In the genomic region with DNA sequence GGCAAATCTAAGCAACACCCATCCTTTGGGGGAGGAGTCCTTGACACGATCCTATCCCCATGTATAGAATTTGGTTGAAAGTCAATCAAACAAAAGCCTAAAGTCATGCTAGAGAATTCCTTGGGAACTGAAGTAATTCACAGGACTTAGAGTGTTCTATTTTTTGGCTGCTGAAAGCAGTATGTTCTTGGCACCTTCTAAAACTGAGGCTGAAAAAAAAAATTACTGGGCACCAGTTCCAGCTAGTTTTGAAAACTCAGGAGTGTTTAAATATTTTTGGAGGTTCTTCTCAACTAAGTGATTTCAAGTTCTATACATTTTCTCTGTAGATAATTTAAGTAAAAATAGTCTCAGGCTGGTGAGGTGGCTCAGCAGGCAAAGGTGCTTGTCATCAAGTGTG, we compare ENCODE assay signal across 25 mouse cellular contexts.
DNase-seq lines count a peak whose midpoint lies in the region; ATAC-seq lines count a peak whose summit lies in the region.
"Had no signal": no experiment of that assay in that cellular context is flagged by ENCODE, and none has a peak within 500 bp of the region (broad histone marks: within the 10 kb centered on the region; RNA-seq: fewer than 3 reads in every experiment).

No protein-coding gene starts in this region.

- H3K4me1 ChIP-seq in limb, embryonic 15.5 days: peaks cover 6% of the 10 kb centered on the region; the same call in 1 of the 2 replicates
- no peaks in the 10 kb centered on the region for H3K4me1 ChIP-seq in limb, embryonic 10.5 days

- H3K4me2 ChIP-seq in limb, embryonic 15.5 days: no peak overlapping the region
- H3K4me2 ChIP-seq: embryonic facial prominence, embryonic 12.5 days; forebrain, embryonic 13.5 days; forebrain, embryonic 15.5 days had no signal

- no peak overlapping the region for H3K9ac ChIP-seq in limb, embryonic 15.5 days
- H3K9ac ChIP-seq: embryonic facial prominence, embryonic 12.5 days; forebrain, embryonic 13.5 days; forebrain, embryonic 15.5 days had no signal

- DNase-seq in frontal cortex, postnatal 25 days (ENCODE audit: low spot score in 2 of 2): no peak
- no peak for DNase-seq in limb, embryonic 10.5 days (ENCODE audit: low spot score)
- peak; percentile 71 for DNase-seq in adipocyte (ENCODE audit: low spot score)
- peak; percentile 76 for DNase-seq in telencephalon, adult 2 months (ENCODE audit: low read depth, low spot score)
- DNase-seq in thymus, postnatal 14 days: no peak
- DNase-seq: adrenal gland, adult 2 months; adrenal gland, postnatal 10 days; adrenal gland, postnatal 25 days; B cell, adult 2 months; cerebellum, adult 11-12 months; cerebellum, adult 2 months; cerebellum, adult 9-10 months; cerebellum, postnatal 10 days; cerebellum, postnatal 25 days had no signal

- peak; percentile 79 for ATAC-seq in frontal cortex, adult (ENCODE audit: low TSS enrichment)
- ATAC-seq in limb, embryonic 15.5 days (ENCODE audit: insufficient number of reproducible peaks, low FRiP score, low TSS enrichment, low read depth): no peak
- ATAC-seq: activated CD4-positive, CD25-positive, alpha-beta regulatory T cell, adult 4 months; CD4-positive, CD25-positive, alpha-beta regulatory T cell, adult 4 months; forebrain, embryonic 13.5 days; forebrain, embryonic 15.5 days; Patski had no signal

- peaks cover 6% of the 10 kb centered on the region; the same call in 1 of the 2 replicates for H3K36me3 ChIP-seq in limb, embryonic 15.5 days
- H3K36me3 ChIP-seq in limb, embryonic 10.5 days: no peaks in the 10 kb centered on the region
- H3K36me3 ChIP-seq: embryonic facial prominence, embryonic 10.5 days; embryonic facial prominence, embryonic 12.5 days had no signal

- no peaks in the 10 kb centered on the region for H3K9me3 ChIP-seq in limb, embryonic 15.5 days
- H3K9me3 ChIP-seq in limb, embryonic 10.5 days (replicated peaks): no peaks in the 10 kb centered on the region
- H3K9me3 ChIP-seq: embryonic facial prominence, embryonic 10.5 days; embryonic facial prominence, embryonic 12.5 days; forebrain, embryonic 13.5 days; forebrain, embryonic 15.5 days; G1E had no signal

- 0 out of 2 replicates have a peak overlapping the region, but pooled peaks have one; percentile 1 for H3K27ac ChIP-seq in limb, embryonic 15.5 days
- H3K27ac ChIP-seq in limb, embryonic 10.5 days: no peak overlapping the region
- H3K27ac ChIP-seq: embryonic facial prominence, embryonic 12.5 days; forebrain, embryonic 13.5 days; forebrain, embryonic 15.5 days had no signal

- 52% methylated on average over 1 of the region's 1 CpGs for WGBS in limb, embryonic 15.5 days
- 87% methylated on average over 1 of the region's 1 CpGs for WGBS in limb, embryonic 10.5 days

- no peak overlapping the region for H3K4me3 ChIP-seq in limb, embryonic 15.5 days
- H3K4me3 ChIP-seq in limb, embryonic 10.5 days: no peak overlapping the region
- H3K4me3 ChIP-seq: embryonic facial prominence, embryonic 10.5 days; embryonic facial prominence, embryonic 12.5 days; forebrain, embryonic 13.5 days; forebrain, embryonic 15.5 days had no signal

- H3K27me3 ChIP-seq in limb, embryonic 15.5 days: no peaks in the 10 kb centered on the region
- no peaks in the 10 kb centered on the region for H3K27me3 ChIP-seq in limb, embryonic 10.5 days (ENCODE audit: low read depth, poor library complexity, severe bottlenecking)
- H3K27me3 ChIP-seq: CH12.LX; embryonic facial prominence, embryonic 12.5 days; forebrain, embryonic 13.5 days; forebrain, embryonic 15.5 days; Patski had no signal

Comparison
In these comparisons a context has a peak if more than half of its experiments do, and no peak if none do; other contexts are left out.
1. DNase-seq: peak in adipocyte (single experiment) and telencephalon, adult 2 months (single experiment); none in frontal cortex, postnatal 25 days (0 of 2), limb, embryonic 10.5 days (single experiment) and thymus, postnatal 14 days (single experiment).